Mouse (Mus musculus) frontal cortex, postnatal 14 days (tissue): ENCODE measurements around the gene Ctnna3.
A peak's percentile ranks its signal among the peaks of the same experiment; 100 is the strongest.

Experiments used
- DNase-seq, 2 experiments: peaks; one replicate each; pipeline ENCODE4 v3.0.0; 2022; ENCODE audit warnings: low spot score in 2 of 2

The Ctnna3 gene

GRCm38 (mm10) chr10:64049946-64050345 is 620.0 kb downstream of the Ctnna3 start:
- DNase-seq: no peak

- DNase-seq: no peak
These were observed 633.8 kb downstream of the Ctnna3 start for GRCm38 (mm10) chr10:64063704-64064103.

- peak; percentile 31 to 52 for DNase-seq
These were observed 646.0 kb downstream of the Ctnna3 start for GRCm38 (mm10) chr10:64075944-64076343.

GRCm38 (mm10) chr10:64076410-64077052 is 646.6 kb downstream of the Ctnna3 start:
- no peak for DNase-seq

GRCm38 (mm10) chr10:64082345-64082744 is 652.4 kb downstream of the Ctnna3 start:
- DNase-seq: no peak

- no peak for DNase-seq
These were observed 653.9 kb downstream of the Ctnna3 start for GRCm38 (mm10) chr10:64083813-64084212.

- DNase-seq: no peak
These were observed 654.6 kb downstream of the Ctnna3 start for GRCm38 (mm10) chr10:64084465-64084864.

- DNase-seq: no peak
These were observed 656.3 kb downstream of the Ctnna3 start for GRCm38 (mm10) chr10:64086183-64086566.

- no peak for DNase-seq
These were observed 656.9 kb downstream of the Ctnna3 start for GRCm38 (mm10) chr10:64086567-64087391.

GRCm38 (mm10) chr10:64087521-64087920 is 657.6 kb downstream of the Ctnna3 start:
- DNase-seq: no peak

- peak in 1 of 2 experiments; percentile 38 for DNase-seq
These were observed 658.3 kb downstream of the Ctnna3 start for GRCm38 (mm10) chr10:64087936-64088773.

- DNase-seq: no peak
These were observed 659.0 kb downstream of the Ctnna3 start for GRCm38 (mm10) chr10:64088774-64089460.

GRCm38 (mm10) chr10:64089680-64090460 is 660.0 kb downstream of the Ctnna3 start, which contains the start of gene Lrrtm3:
Gene Lrrtm3, minus strand, starts transcription at chr10:64090277.
- peak; percentile 75 to 82 for DNase-seq

- no peak for DNase-seq
These were observed 666.6 kb downstream of the Ctnna3 start for GRCm38 (mm10) chr10:64096532-64096931.

- no peak for DNase-seq
These were observed 685.3 kb downstream of the Ctnna3 start for GRCm38 (mm10) chr10:64115246-64115645.

- no peak for DNase-seq
These were observed 688.9 kb downstream of the Ctnna3 start for GRCm38 (mm10) chr10:64118833-64119232.

GRCm38 (mm10) chr10:64130397-64131150 is 700.7 kb downstream of the Ctnna3 start:
- DNase-seq: no peak

GRCm38 (mm10) chr10:64133461-64133860 is 703.6 kb downstream of the Ctnna3 start:
- DNase-seq: no peak

- no peak for DNase-seq
These were observed 705.6 kb downstream of the Ctnna3 start for GRCm38 (mm10) chr10:64135481-64135880.

GRCm38 (mm10) chr10:64146511-64146910 is 716.6 kb downstream of the Ctnna3 start:
- no peak for DNase-seq
